Mouse (Mus musculus): ENCODE measurements at regions not wholly inside any gene's neighbourhood (a gene's known extent, or its start where the extent isn't known, plus 50 kb on each side); places are given as distances from the start of the nearest gene placed in this dataset.

- TF ChIP-seq CTCF (conservative IDR thresholded peaks at IDR 0.05; ENCODE audit: low read length) (no peak), POU5F1 (IDR thresholded peaks at IDR 0.05; ENCODE audit: borderline replicate concordance, low read length) (no peak)
Measured at GRCm38 (mm10) chr1:18610231-18610630, 345.3 kb upstream of the Defb41 start.

All from E14TG2a.4 (cell line).